Mouse (Mus musculus): ENCODE measurements around the gene Trdmt1.
A peak's percentile ranks its signal among the peaks of the same experiment; 100 is the strongest.
"Not testable (repeated sequence)": the region's sequence is repeated elsewhere in the genome, so short reads cannot be mapped to it uniquely, and the experiment has no call there.

Trdmt1 gene

GRCm38 (mm10) chr2:13544193-13544824 lies at the start of gene Trdmt1:
Gene Trdmt1 (minus strand): TSS chr2:13544668.
- DNase-seq (ENCODE audit: low read depth, low spot score) = peak; percentile 93

- no peak for DNase-seq (ENCODE audit: low read depth, low spot score)
Observed at GRCm38 (mm10) chr2:13593328-13593727, 48.9 kb upstream of the Trdmt1 start.

- not testable (repeated sequence) for DNase-seq (ENCODE audit: low read depth, low spot score)
Observed at GRCm38 (mm10) chr2:13583746-13584145, 39.3 kb upstream of the Trdmt1 start.

GRCm38 (mm10) chr2:13582184-13582583 lies 37.7 kb upstream of the Trdmt1 start:
- DNase-seq (ENCODE audit: low read depth, low spot score) = no peak

GRCm38 (mm10) chr2:13579991-13580390 lies 35.5 kb upstream of the Trdmt1 start:
- DNase-seq (ENCODE audit: low read depth, low spot score) = peak; percentile 39

- DNase-seq (ENCODE audit: low read depth, low spot score) = peak; percentile 45
Observed at GRCm38 (mm10) chr2:13579315-13579714, 34.8 kb upstream of the Trdmt1 start.

- no peak for DNase-seq (ENCODE audit: low read depth, low spot score)
Observed at GRCm38 (mm10) chr2:13578473-13579152, 34.1 kb upstream of the Trdmt1 start.

GRCm38 (mm10) chr2:13577399-13577798 lies 32.9 kb upstream of the Trdmt1 start:
- no peak for DNase-seq (ENCODE audit: low read depth, low spot score)

- DNase-seq (ENCODE audit: low read depth, low spot score) = peak; percentile 15
Observed at GRCm38 (mm10) chr2:13575926-13576325, 31.5 kb upstream of the Trdmt1 start.

GRCm38 (mm10) chr2:13575287-13575801 lies 30.9 kb upstream of the Trdmt1 start:
- DNase-seq (ENCODE audit: low read depth, low spot score) = peak; percentile 83

- DNase-seq (ENCODE audit: low read depth, low spot score) = peak; percentile 71
Observed at GRCm38 (mm10) chr2:13574801-13575150, 30.3 kb upstream of the Trdmt1 start.

- peak; percentile 73 for DNase-seq (ENCODE audit: low read depth, low spot score)
Observed at GRCm38 (mm10) chr2:13574066-13574800, 29.8 kb upstream of the Trdmt1 start.

- peak; percentile 80 for DNase-seq (ENCODE audit: low read depth, low spot score)
Observed at GRCm38 (mm10) chr2:13573408-13574065, 29.1 kb upstream of the Trdmt1 start, which contains the start of gene Vim. Gene Vim (plus strand): TSS chr2:13573927.

GRCm38 (mm10) chr2:13572647-13573407 lies 28.4 kb upstream of the Trdmt1 start:
- DNase-seq (ENCODE audit: low read depth, low spot score) = peak; percentile 12

GRCm38 (mm10) chr2:13572101-13572553 lies 27.7 kb upstream of the Trdmt1 start:
- no peak for DNase-seq (ENCODE audit: low read depth, low spot score)

GRCm38 (mm10) chr2:13570122-13570521 lies 25.7 kb upstream of the Trdmt1 start:
- DNase-seq (ENCODE audit: low read depth, low spot score) = no peak

- no peak for DNase-seq (ENCODE audit: low read depth, low spot score)
Observed at GRCm38 (mm10) chr2:13560396-13560795, 15.9 kb upstream of the Trdmt1 start.

- DNase-seq (ENCODE audit: low read depth, low spot score) = no peak
Observed at GRCm38 (mm10) chr2:13559729-13560128, 15.3 kb upstream of the Trdmt1 start.

- no peak for DNase-seq (ENCODE audit: low read depth, low spot score)
Observed at GRCm38 (mm10) chr2:13559303-13559702, 14.8 kb upstream of the Trdmt1 start.

- no peak for DNase-seq (ENCODE audit: low read depth, low spot score)
Observed at GRCm38 (mm10) chr2:13558607-13559262, 14.3 kb upstream of the Trdmt1 start.
